Mouse (Mus musculus) skeletal muscle tissue, postnatal 0 days (tissue): ENCODE data around the gene Glipr1l2. TPM values are rescaled to one million over a fixed set of nuclear protein-coding genes. Genes with fewer than 3 reads are reported as not detected.

Experiments
- polyA plus RNA-seq: library from polyadenylated mRNA; unstranded; fragments of >200 nt; fragmentation: Nextera tagmentation; extraction: Ambion mirVana; gene quantifications from 2 replicates; pipeline ENCODE4 v1.2.1, GENCODE M21; 2015

Gene Glipr1l2
- polyA plus RNA-seq = not detected in 2 replicates

DNA sequence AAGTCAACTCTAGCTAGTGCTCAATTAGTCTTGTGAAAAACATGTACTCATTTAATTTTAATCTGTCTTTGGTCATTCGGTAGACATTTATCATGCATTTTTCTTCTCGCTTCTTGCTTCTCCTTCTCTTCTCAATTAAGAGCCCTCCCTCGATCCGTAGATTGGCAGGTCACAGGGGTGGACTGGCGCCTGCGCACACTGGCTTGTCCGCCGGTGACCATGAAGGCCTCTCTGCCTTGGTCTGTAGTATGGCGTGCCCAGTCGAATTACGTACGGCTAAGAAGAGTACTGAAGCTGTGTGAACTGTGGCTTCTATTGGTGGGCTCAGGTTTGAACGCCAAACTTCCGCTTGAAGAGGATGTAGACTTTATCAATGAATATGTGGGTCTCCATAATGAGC, at the start of gene Glipr1l2:
Glipr1l2 (plus strand) TSS at position 198 of the 400 bp plus-strand sequence.

DNA sequence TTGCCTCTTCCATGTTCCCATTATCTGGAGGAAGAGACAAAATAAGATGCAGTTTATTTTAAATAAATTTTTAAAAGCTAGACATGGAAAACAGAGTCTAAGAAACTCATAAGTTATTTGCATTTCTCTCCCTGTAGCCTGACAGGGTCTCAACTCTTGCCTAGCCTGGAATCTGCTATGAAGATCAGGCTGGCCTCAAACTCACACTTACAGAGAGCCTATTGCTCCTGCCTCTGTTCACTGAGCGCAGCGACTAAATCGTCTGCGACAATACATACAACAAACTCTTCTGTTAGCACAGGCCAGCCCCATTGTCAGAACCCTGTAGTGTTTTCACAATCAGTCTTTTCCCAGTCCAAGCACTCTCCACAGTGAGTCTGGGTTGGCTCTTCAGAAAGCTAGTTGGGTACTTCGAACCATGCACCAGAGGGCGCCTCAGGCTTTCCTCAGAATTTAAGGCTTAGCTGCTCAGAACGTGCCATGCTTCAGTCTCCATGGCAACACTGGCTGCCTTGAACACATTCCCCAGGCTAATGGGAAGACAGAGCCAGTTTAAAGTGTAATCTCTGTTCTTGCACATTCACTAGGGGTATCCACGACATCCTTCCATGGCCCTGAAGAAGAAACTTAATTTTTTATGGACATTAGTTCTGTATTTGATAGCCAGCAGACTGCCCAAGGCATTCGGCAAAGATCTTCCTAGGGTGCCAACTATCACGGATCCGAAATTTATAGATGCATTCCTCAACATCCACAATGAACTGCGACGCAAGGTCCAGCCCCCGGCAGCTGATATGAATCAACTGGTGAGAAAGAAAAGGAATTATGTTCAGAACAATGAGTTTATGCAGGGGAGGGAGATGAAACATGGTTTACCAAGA, 23.2 kb upstream of the Glipr1l2 start, which contains the start of gene Glipr1l1:
Glipr1l1 (plus strand) TSS at position 488 of the 881 bp plus-strand sequence.

Other genes starting within 250 kb of the Glipr1l2 start
- gene Krr1, start 110.7 kb upstream of the Glipr1l2 start, polyA plus RNA-seq = 16.5 and 18.2 TPM in 2 replicates
- 0.71 and 1.9 TPM in 2 replicates for gene Glipr1, start 80.7 kb upstream of the Glipr1l2 start, polyA plus RNA-seq
- not detected in 2 replicates for gene Glipr1l1, start 23.2 kb upstream of the Glipr1l2 start, polyA plus RNA-seq
- gene Glipr1l3, start 77.0 kb downstream of the Glipr1l2 start, polyA plus RNA-seq = not detected in 2 replicates
- not detected in 2 replicates for gene Caps2, start 80.3 kb downstream of the Glipr1l2 start, polyA plus RNA-seq
- 0.44 and 0.51 TPM in 2 replicates for gene Kcnc2, start 187.8 kb downstream of the Glipr1l2 start, polyA plus RNA-seq